Mouse (Mus musculus): ENCODE results near the gene Arsg. TPM values are rescaled to one million over a fixed set of nuclear protein-coding genes. Genes with fewer than 3 reads are reported as not detected.

The Arsg gene
- total and polyA plus RNA-seq, 2 experiments from 2014 or later: 6.0 to 6.6 TPM

DNA sequence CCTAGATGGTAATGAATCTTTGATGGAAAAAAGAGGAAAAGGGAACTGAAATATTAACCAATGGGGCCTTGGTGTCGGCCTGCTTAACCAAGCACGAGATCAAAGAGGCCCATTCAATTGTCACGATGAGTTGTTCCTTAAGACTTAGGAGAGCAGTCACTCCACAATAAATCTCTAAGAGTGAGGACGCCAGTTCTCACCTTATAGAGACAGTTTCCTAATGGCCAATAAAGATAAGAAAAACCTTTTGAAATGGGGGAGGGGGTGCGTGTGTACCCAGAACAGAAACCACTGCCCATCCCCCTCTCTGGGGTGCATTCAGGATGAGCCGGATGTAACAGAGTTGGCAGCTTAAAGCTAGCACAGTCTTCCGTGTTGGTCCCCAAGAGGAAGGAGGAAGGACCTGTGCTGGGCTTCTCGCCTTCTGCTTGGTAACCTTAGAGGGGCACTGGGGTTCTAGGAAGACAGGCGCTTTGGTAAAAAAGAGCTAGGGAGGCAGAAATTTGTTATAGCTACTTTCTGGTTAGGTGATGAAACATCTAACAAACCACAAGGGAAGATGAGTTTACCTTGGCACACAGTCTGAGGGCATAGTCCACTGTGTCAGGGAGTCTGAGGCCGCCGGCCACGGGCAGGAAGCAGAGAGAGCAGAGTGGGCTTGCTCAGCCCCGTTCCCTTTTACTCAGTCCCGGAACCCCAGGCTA lies 22.7 kb downstream of the Arsg start:
- Histone ChIP-seq H3K27ac (ENCODE audit: low read depth, low read length) (no peak overlapping the region), H3K9me3 (ENCODE audit: low read length) (no peaks in the 10 kb centered on the region), H3K4me3 (ENCODE audit: low read depth, low read length) (no peak overlapping the region), H3K27me3 (ENCODE audit: insufficient read depth, low read length) (no peaks in the 10 kb centered on the region), H3K4me2 (ENCODE audit: low read depth, low read length, poor library complexity, severe bottlenecking) (no peak overlapping the region), H3K9ac (replicated peaks; ENCODE audit: low read length, poor library complexity, severe bottlenecking) (no peak overlapping the region), H3K36me3 (ENCODE audit: insufficient read depth, low read length) (no peaks in the 10 kb centered on the region), H3K4me1 (ENCODE audit: insufficient read depth, low read length) (peaks cover 8% of the 10 kb centered on the region; the same call in 1 of the 2 replicates)
- DNase-seq (ENCODE audit: low spot score): no peak
- no peak for TF ChIP-seq CTCF (IDR thresholded peaks at IDR 0.05)
- ATAC-seq (ENCODE audit: low FRiP score): no peak
- WGBS: 57% methylated on average over 14 of the region's 14 CpGs

DNA sequence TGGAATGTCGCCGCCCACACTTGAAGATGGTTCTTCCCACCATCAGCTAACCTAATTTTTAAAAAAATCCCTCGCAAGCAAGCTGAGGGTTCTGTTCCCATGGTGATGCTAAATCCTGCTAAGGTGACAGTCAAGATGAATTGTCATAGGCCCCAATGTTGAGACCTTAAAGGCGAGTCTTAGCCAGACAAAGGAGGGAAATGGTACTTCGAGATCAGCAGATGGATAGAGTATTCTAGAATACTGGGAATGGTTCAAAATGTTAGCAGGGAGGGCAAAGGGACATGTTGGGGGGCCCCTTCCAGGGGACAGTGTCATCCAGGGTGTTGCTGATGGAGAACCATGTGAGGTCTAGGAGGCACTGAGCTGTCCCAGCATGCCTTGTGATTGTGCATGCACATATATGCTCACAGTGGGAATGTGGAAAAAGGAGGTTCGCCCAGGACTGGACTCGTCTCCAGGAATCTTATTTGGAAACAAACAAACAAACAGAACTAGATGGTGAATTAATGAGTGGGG lies 23.4 kb downstream of the Arsg start:
- TF ChIP-seq CTCF (IDR thresholded peaks at IDR 0.05): no peak
- no peaks in the 10 kb centered on the region for H3K9me3 ChIP-seq (ENCODE audit: low read length)
- no peak overlapping the region for H3K4me2 ChIP-seq (ENCODE audit: low read depth, low read length, poor library complexity, severe bottlenecking)
- H3K9ac ChIP-seq (replicated peaks; ENCODE audit: low read length, poor library complexity, severe bottlenecking): no peak overlapping the region
- no peaks in the 10 kb centered on the region for H3K36me3 ChIP-seq (ENCODE audit: insufficient read depth, low read length)
- no peak overlapping the region for H3K4me3 ChIP-seq (ENCODE audit: low read depth, low read length)
- DNase-seq (ENCODE audit: low spot score) (no peak), ATAC-seq (ENCODE audit: low FRiP score) (no peak)
- H3K27me3 ChIP-seq (ENCODE audit: insufficient read depth, low read length): no peaks in the 10 kb centered on the region
- WGBS: 78% methylated on average over 7 of the region's 7 CpGs
- no peak overlapping the region for H3K27ac ChIP-seq (ENCODE audit: low read depth, low read length)
- H3K4me1 ChIP-seq (ENCODE audit: insufficient read depth, low read length): peaks cover 8% of the 10 kb centered on the region; the same call in 1 of the 2 replicates

DNA sequence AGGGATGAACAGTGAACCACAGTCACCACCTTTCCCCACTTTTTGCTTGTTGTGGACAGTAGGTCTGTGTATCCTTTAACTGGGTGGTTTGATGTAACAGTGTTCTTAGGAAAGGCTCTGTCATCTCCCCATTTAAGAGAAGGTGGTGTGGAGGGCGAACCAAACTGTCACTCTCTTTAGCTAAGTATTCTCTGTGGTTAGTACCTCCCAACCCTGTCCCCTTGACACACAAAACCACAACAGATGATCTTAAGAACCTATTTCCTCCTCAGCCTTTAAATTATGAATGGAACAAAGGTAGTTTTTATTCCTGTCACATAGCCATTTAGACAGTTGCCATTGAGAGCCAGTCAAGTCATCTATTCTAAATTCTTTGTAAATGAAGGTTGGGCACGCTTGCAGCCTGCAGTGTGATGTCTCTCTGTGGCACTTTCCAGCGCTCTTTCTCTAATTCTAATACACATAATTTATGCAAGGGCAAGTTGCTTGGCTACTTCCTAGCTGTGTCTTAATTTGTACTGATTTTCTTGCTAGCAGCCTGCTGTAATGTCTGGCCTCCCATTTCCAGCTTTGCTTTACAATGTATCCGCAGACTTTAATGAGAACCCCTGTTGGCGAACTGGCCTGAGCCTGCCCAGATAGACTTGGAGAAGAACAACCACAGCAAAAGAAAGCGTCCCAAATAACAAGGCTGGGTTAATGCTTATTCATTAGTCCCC lies 24.0 kb downstream of the Arsg start:
- Histone ChIP-seq H3K4me2 (ENCODE audit: low read depth, low read length, poor library complexity, severe bottlenecking) (no peak overlapping the region), H3K4me1 (ENCODE audit: insufficient read depth, low read length) (peaks cover 8% of the 10 kb centered on the region; the same call in 1 of the 2 replicates), H3K4me3 (ENCODE audit: low read depth, low read length) (no peak overlapping the region), H3K36me3 (ENCODE audit: insufficient read depth, low read length) (no peaks in the 10 kb centered on the region), H3K27ac (ENCODE audit: low read depth, low read length) (no peak overlapping the region), H3K27me3 (ENCODE audit: insufficient read depth, low read length) (no peaks in the 10 kb centered on the region), H3K9ac (replicated peaks; ENCODE audit: low read length, poor library complexity, severe bottlenecking) (no peak overlapping the region), H3K9me3 (ENCODE audit: low read length) (no peaks in the 10 kb centered on the region)
- WGBS: 40% methylated on average over 6 of the region's 6 CpGs
- ATAC-seq (ENCODE audit: low FRiP score) (0 out of 2 replicates have a peak, but pooled peaks have one; percentile 49), DNase-seq (ENCODE audit: low spot score) (peak; percentile 52)
- no peak for TF ChIP-seq CTCF (IDR thresholded peaks at IDR 0.05)

DNA sequence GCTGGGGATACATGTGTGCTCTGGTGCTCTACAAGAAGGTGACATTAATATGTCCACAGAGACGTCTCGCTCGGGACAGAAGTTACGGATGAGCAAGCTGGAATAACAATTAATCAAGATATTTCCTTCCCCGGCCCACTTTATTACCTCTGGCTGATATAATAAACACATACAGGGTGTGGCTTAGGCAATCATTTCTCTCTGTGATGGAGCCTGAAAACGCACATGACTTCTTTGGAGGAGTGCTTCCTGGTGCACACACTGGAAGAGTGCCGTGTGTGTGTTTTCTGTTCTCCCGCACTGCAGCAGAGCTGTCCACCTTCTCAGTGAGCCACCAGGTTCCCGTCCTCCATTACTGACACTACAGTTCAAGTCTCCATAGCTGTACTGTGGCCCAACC lies 24.8 kb downstream of the Arsg start:
- H3K27me3 ChIP-seq (ENCODE audit: insufficient read depth, low read length): no peaks in the 10 kb centered on the region
- H3K27ac ChIP-seq (ENCODE audit: low read depth, low read length): no peak overlapping the region
- no peak for DNase-seq (ENCODE audit: low spot score)
- no peaks in the 10 kb centered on the region for H3K9me3 ChIP-seq (ENCODE audit: low read length)
- H3K36me3 ChIP-seq (ENCODE audit: insufficient read depth, low read length): no peaks in the 10 kb centered on the region
- ATAC-seq (ENCODE audit: low FRiP score): no peak
- no peak overlapping the region for H3K9ac ChIP-seq (replicated peaks; ENCODE audit: low read length, poor library complexity, severe bottlenecking)
- peaks cover 8% of the 10 kb centered on the region; the same call in 1 of the 2 replicates for H3K4me1 ChIP-seq (ENCODE audit: insufficient read depth, low read length)
- H3K4me3 ChIP-seq (ENCODE audit: low read depth, low read length): no peak overlapping the region
- 82% methylated on average over 9 of the region's 9 CpGs for WGBS
- no peak overlapping the region for H3K4me2 ChIP-seq (ENCODE audit: low read depth, low read length, poor library complexity, severe bottlenecking)
- no peak for TF ChIP-seq CTCF (IDR thresholded peaks at IDR 0.05)

DNA sequence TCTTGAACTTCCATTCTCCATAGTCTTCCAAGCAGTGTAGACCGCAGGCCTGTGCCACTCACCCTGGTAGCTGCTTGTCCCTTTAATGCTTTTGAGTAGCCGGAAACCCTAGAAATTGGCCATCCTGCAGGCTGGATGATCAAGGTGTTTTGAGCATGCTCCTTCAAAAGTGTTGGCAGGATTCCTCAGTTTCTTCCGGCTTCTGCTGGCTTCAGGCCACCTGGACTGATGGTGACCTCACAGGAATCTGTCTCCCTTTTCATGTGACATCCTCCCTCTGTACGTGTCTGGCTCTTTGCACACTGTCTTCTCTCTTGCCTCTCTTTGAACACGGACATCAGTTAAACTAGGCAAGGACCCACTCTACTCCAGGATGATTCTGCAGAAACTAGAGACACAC lies 27.0 kb downstream of the Arsg start:
- 84% methylated on average over 5 of the region's 5 CpGs for WGBS
- Histone ChIP-seq H3K9me3 (ENCODE audit: low read length) (no peaks in the 10 kb centered on the region), H3K4me2 (ENCODE audit: low read depth, low read length, poor library complexity, severe bottlenecking) (no peak overlapping the region), H3K27me3 (ENCODE audit: insufficient read depth, low read length) (no peaks in the 10 kb centered on the region), H3K36me3 (ENCODE audit: insufficient read depth, low read length) (no peaks in the 10 kb centered on the region), H3K27ac (ENCODE audit: low read depth, low read length) (no peak overlapping the region), H3K9ac (replicated peaks; ENCODE audit: low read length, poor library complexity, severe bottlenecking) (no peak overlapping the region), H3K4me3 (ENCODE audit: low read depth, low read length) (no peak overlapping the region), H3K4me1 (ENCODE audit: insufficient read depth, low read length) (peaks cover 13% of the 10 kb centered on the region; the same call in 1 of the 2 replicates)
- no peak for ATAC-seq (ENCODE audit: low FRiP score)
- no peak for TF ChIP-seq CTCF (IDR thresholded peaks at IDR 0.05)
- DNase-seq (ENCODE audit: low spot score): no peak

DNA sequence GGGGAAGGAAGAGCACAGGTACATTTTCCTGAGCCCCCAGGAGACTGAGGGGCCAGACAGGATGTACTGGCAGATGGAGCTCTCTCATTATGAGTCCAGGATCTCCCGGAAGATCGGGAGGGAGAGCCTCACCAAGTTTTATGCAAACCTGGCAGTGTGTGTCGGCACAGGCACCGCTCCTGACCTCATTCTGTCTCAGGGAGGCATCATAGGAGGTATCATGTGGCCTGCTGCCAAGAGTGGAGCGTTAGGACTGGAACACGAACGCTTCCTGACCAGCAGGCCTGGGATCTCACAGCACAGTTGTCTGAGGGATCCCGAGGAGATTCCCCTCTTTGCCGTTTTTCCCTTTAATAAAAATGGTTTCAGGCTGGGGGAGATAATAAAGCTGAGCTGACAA lies 31.8 kb downstream of the Arsg start:
- H3K4me2 ChIP-seq (ENCODE audit: low read depth, low read length, poor library complexity, severe bottlenecking): no peak overlapping the region
- H3K9ac ChIP-seq (replicated peaks; ENCODE audit: low read length, poor library complexity, severe bottlenecking): no peak overlapping the region
- 0 out of 2 replicates have a peak, but pooled peaks cover 5% of the 10 kb centered on the region for H3K4me1 ChIP-seq (ENCODE audit: insufficient read depth, low read length)
- ATAC-seq (ENCODE audit: low FRiP score): no peak
- 45% methylated on average over 9 of the region's 9 CpGs for WGBS
- H3K27me3 ChIP-seq (ENCODE audit: insufficient read depth, low read length): no peaks in the 10 kb centered on the region
- no peaks in the 10 kb centered on the region for H3K36me3 ChIP-seq (ENCODE audit: insufficient read depth, low read length)
- no peak for TF ChIP-seq CTCF (IDR thresholded peaks at IDR 0.05)
- no peaks in the 10 kb centered on the region for H3K9me3 ChIP-seq (ENCODE audit: low read length)
- peak; percentile 53 for DNase-seq (ENCODE audit: low spot score)
- no peak overlapping the region for H3K27ac ChIP-seq (ENCODE audit: low read depth, low read length)
- H3K4me3 ChIP-seq (ENCODE audit: low read depth, low read length): no peak overlapping the region
